Mouse (Mus musculus) CD4-positive helper T cell, adult 2 months (primary cell): ENCODE data around the gene Syn2.

Experiments
- DNase-seq: peaks from one replicate; pipeline ENCODE4 v3.0.0-alpha.2; 2012; ENCODE audit warnings: low read depth, missing footprints, low spot score

Gene Syn2

GRCm38 (mm10) chr6:115291068-115291467 is 156.4 kb downstream of the Syn2 start:
- no peak for DNase-seq

GRCm38 (mm10) chr6:115291823-115292222 is 157.1 kb downstream of the Syn2 start:
- DNase-seq = no peak

- no peak for DNase-seq
Measured at GRCm38 (mm10) chr6:115292621-115293020, 157.9 kb downstream of the Syn2 start.

- no peak for DNase-seq
Measured at GRCm38 (mm10) chr6:115293877-115294276, 159.2 kb downstream of the Syn2 start.

GRCm38 (mm10) chr6:115307134-115307533 is 172.4 kb downstream of the Syn2 start:
- no peak for DNase-seq

GRCm38 (mm10) chr6:115312780-115313179 is 178.1 kb downstream of the Syn2 start:
- DNase-seq = no peak

GRCm38 (mm10) chr6:115313235-115313738 is 178.6 kb downstream of the Syn2 start:
- DNase-seq = no peak

GRCm38 (mm10) chr6:115313910-115314309 is 179.2 kb downstream of the Syn2 start:
- no peak for DNase-seq

- no peak for DNase-seq
Measured at GRCm38 (mm10) chr6:115315770-115316169, 181.1 kb downstream of the Syn2 start.

GRCm38 (mm10) chr6:115316811-115317221 is 182.1 kb downstream of the Syn2 start:
- no peak for DNase-seq

- DNase-seq = no peak
Measured at GRCm38 (mm10) chr6:115318811-115319210, 184.1 kb downstream of the Syn2 start.

GRCm38 (mm10) chr6:115319686-115320085 is 185.0 kb downstream of the Syn2 start:
- no peak for DNase-seq

GRCm38 (mm10) chr6:115320927-115321714 is 186.4 kb downstream of the Syn2 start:
- DNase-seq = no peak

- no peak for DNase-seq
Measured at GRCm38 (mm10) chr6:115321883-115322351, 187.2 kb downstream of the Syn2 start.

- DNase-seq = no peak
Measured at GRCm38 (mm10) chr6:115322956-115323355, 188.3 kb downstream of the Syn2 start.

- no peak for DNase-seq
Measured at GRCm38 (mm10) chr6:115330964-115331363, 196.3 kb downstream of the Syn2 start.
